Mouse (Mus musculus): Measurements from ENCODE around the gene Wfdc9. TPM values are rescaled to one million over a fixed set of nuclear protein-coding genes. Genes with fewer than 3 reads are reported as not detected.

The Wfdc9 gene
- polyA plus RNA-seq, 1 experiment from 2014 or later = not detected

GRCm38 (mm10) chr2:164676103-164676502 is 19.7 kb upstream of the Wfdc9 start:
- ATAC-seq (ENCODE audit: insufficient number of reproducible peaks, low FRiP score) = no peak
- Histone ChIP-seq H3K4me1 (replicated peaks) (no peaks in the 10 kb centered on the region), H3K9ac (no peak overlapping the region), H3K36me3 (no peaks in the 10 kb centered on the region), H3K4me2 (no peak overlapping the region), H3K27ac (ENCODE audit: poor library complexity, severe bottlenecking) (no peak overlapping the region), H3K9me3 (replicated peaks) (peaks cover 4% of the 10 kb centered on the region; the same call in 1 of the 2 replicates), H3K4me3 (no peak overlapping the region), H3K27me3 (replicated peaks) (peaks cover 5% of the 10 kb centered on the region; the same call in 1 of the 2 replicates)
- 76% methylated on average over 7 of the region's 7 CpGs for WGBS

GRCm38 (mm10) chr2:164673987-164674386 is 17.6 kb upstream of the Wfdc9 start, which contains the start of gene Wfdc11:
TSS of gene Wfdc11 (minus strand) at chr2:164674087.
- H3K4me2 ChIP-seq = no peak within 1 kb of the TSS

GRCm38 (mm10) chr2:164670938-164671337 is 14.6 kb upstream of the Wfdc9 start:
- H3K4me3 ChIP-seq = no peak overlapping the region
- ATAC-seq (ENCODE audit: insufficient number of reproducible peaks, low FRiP score) = no peak
- 33% methylated on average over 1 of the region's 1 CpGs for WGBS

More at GRCm38 (mm10) chr2:164673987-164674386, 17.6 kb upstream of the Wfdc9 start, which contains the start of gene Wfdc11:
- peaks cover 4% of the 10 kb centered on the region; the same call in 1 of the 2 replicates for H3K9me3 ChIP-seq (replicated peaks)
- H3K27me3 ChIP-seq (replicated peaks) = peaks cover 8% of the 10 kb centered on the region
- H3K4me1 ChIP-seq (replicated peaks) = no peaks in the 10 kb centered on the region
- no peak for ATAC-seq (ENCODE audit: insufficient number of reproducible peaks, low FRiP score)
- WGBS = 65% methylated on average over 7 of the region's 7 CpGs
- H3K4me3 ChIP-seq = no peak within 1 kb of the TSS
- no peak within 1 kb of the TSS for H3K27ac ChIP-seq (ENCODE audit: poor library complexity, severe bottlenecking)
- no peaks in the 10 kb centered on the region for H3K36me3 ChIP-seq
- no peak within 1 kb of the TSS for H3K9ac ChIP-seq

GRCm38 (mm10) chr2:164670261-164670660 is 13.9 kb upstream of the Wfdc9 start:
- peaks cover 3% of the 10 kb centered on the region; the same call in 1 of the 2 replicates for H3K27me3 ChIP-seq (replicated peaks)
- no peak overlapping the region for H3K9ac ChIP-seq
- WGBS = 65% methylated on average over 5 of the region's 5 CpGs
- no peak overlapping the region for H3K27ac ChIP-seq (ENCODE audit: poor library complexity, severe bottlenecking)
- H3K4me1 ChIP-seq (replicated peaks) = no peaks in the 10 kb centered on the region
- peaks cover 7% of the 10 kb centered on the region; the same call in 1 of the 2 replicates for H3K9me3 ChIP-seq (replicated peaks)
- no peak overlapping the region for H3K4me3 ChIP-seq
- H3K36me3 ChIP-seq = no peaks in the 10 kb centered on the region
- no peak overlapping the region for H3K4me2 ChIP-seq
- no peak for ATAC-seq (ENCODE audit: insufficient number of reproducible peaks, low FRiP score)

More at GRCm38 (mm10) chr2:164670938-164671337, 14.6 kb upstream of the Wfdc9 start:
- Histone ChIP-seq H3K27me3 (replicated peaks) (peaks cover 3% of the 10 kb centered on the region; the same call in 1 of the 2 replicates), H3K27ac (ENCODE audit: poor library complexity, severe bottlenecking) (no peak overlapping the region), H3K36me3 (no peaks in the 10 kb centered on the region), H3K9me3 (replicated peaks) (peaks cover 9% of the 10 kb centered on the region; the same call in 1 of the 2 replicates), H3K4me1 (replicated peaks) (no peaks in the 10 kb centered on the region), H3K9ac (no peak overlapping the region; the same call in 1 of the 2 replicates), H3K4me2 (no peak overlapping the region)

- no peaks in the 10 kb centered on the region for H3K36me3 ChIP-seq
- peaks cover 7% of the 10 kb centered on the region; the same call in 1 of the 2 replicates for H3K9me3 ChIP-seq (replicated peaks)
- H3K4me3 ChIP-seq = no peak overlapping the region
- no peaks in the 10 kb centered on the region for H3K27me3 ChIP-seq (replicated peaks)
- H3K27ac ChIP-seq (ENCODE audit: poor library complexity, severe bottlenecking) = no peak overlapping the region
- H3K4me2 ChIP-seq = no peak overlapping the region
- WGBS = 80% methylated on average over 7 of the region's 7 CpGs
- H3K9ac ChIP-seq = no peak overlapping the region
- H3K4me1 ChIP-seq (replicated peaks) = no peaks in the 10 kb centered on the region
- ATAC-seq (ENCODE audit: insufficient number of reproducible peaks, low FRiP score) = no peak
Measured at GRCm38 (mm10) chr2:164664851-164665250, 8.5 kb upstream of the Wfdc9 start.

- 14% methylated on average over 11 of the region's 11 CpGs for WGBS
Measured at GRCm38 (mm10) chr2:164655858-164656257, 525 bp downstream of the Wfdc9 start, which contains the start of gene Wfdc10. TSS of gene Wfdc10 (plus strand) at chr2:164656046.

GRCm38 (mm10) chr2:164641881-164642673 is 14.3 kb downstream of the Wfdc9 start:
- no peak overlapping the region for H3K4me2 ChIP-seq
- 71% methylated on average over 13 of the region's 13 CpGs for WGBS
- H3K9ac ChIP-seq = no peak overlapping the region
- no peak for ATAC-seq (ENCODE audit: insufficient number of reproducible peaks, low FRiP score)
- H3K4me1 ChIP-seq (replicated peaks) = no peaks in the 10 kb centered on the region
- no peak overlapping the region for H3K27ac ChIP-seq (ENCODE audit: poor library complexity, severe bottlenecking)
- no peak overlapping the region for H3K4me3 ChIP-seq
- no peaks in the 10 kb centered on the region for H3K27me3 ChIP-seq (replicated peaks)
- H3K9me3 ChIP-seq (replicated peaks) = peaks cover 6% of the 10 kb centered on the region
- no peaks in the 10 kb centered on the region for H3K36me3 ChIP-seq

More at GRCm38 (mm10) chr2:164655858-164656257, 525 bp downstream of the Wfdc9 start, which contains the start of gene Wfdc10:
- Histone ChIP-seq H3K4me3 (no peak within 1 kb of the TSS), H3K4me1 (replicated peaks) (no peaks in the 10 kb centered on the region), H3K4me2 (no peak within 1 kb of the TSS), H3K36me3 (no peaks in the 10 kb centered on the region), H3K9ac (no peak within 1 kb of the TSS), H3K9me3 (replicated peaks) (no peaks in the 10 kb centered on the region), H3K27ac (ENCODE audit: poor library complexity, severe bottlenecking) (no peak within 1 kb of the TSS), H3K27me3 (replicated peaks) (no peaks in the 10 kb centered on the region)
- ATAC-seq (ENCODE audit: insufficient number of reproducible peaks, low FRiP score) = no peak

GRCm38 (mm10) chr2:164641129-164641528 is 15.3 kb downstream of the Wfdc9 start:
- WGBS = 55% methylated on average over 7 of the region's 7 CpGs
- ATAC-seq (ENCODE audit: insufficient number of reproducible peaks, low FRiP score) = no peak
- Histone ChIP-seq H3K4me1 (replicated peaks) (no peaks in the 10 kb centered on the region), H3K4me3 (no peak overlapping the region), H3K27ac (ENCODE audit: poor library complexity, severe bottlenecking) (no peak overlapping the region), H3K27me3 (replicated peaks) (no peaks in the 10 kb centered on the region), H3K9ac (no peak overlapping the region), H3K36me3 (no peaks in the 10 kb centered on the region), H3K9me3 (replicated peaks) (peaks cover 6% of the 10 kb centered on the region), H3K4me2 (no peak overlapping the region)

- Histone ChIP-seq H3K4me2 (no peak within 1 kb of the TSS), H3K4me3 (no peak within 1 kb of the TSS), H3K36me3 (no peaks in the 10 kb centered on the region), H3K9me3 (replicated peaks) (peaks cover 6% of the 10 kb centered on the region), H3K27me3 (replicated peaks) (no peaks in the 10 kb centered on the region), H3K9ac (no peak within 1 kb of the TSS), H3K4me1 (replicated peaks) (no peaks in the 10 kb centered on the region), H3K27ac (ENCODE audit: poor library complexity, severe bottlenecking) (no peak within 1 kb of the TSS)
- no peak for ATAC-seq (ENCODE audit: insufficient number of reproducible peaks, low FRiP score)
- WGBS = 83% methylated on average over 3 of the region's 3 CpGs
Measured at GRCm38 (mm10) chr2:164638696-164639095, 17.7 kb downstream of the Wfdc9 start, which contains the start of gene Wfdc16. TSS of gene Wfdc16 (minus strand) at chr2:164638796.

GRCm38 (mm10) chr2:164635266-164635665 is 21.1 kb downstream of the Wfdc9 start:
- peaks cover 6% of the 10 kb centered on the region for H3K9me3 ChIP-seq (replicated peaks)
- H3K27me3 ChIP-seq (replicated peaks) = no peaks in the 10 kb centered on the region
- H3K36me3 ChIP-seq = no peaks in the 10 kb centered on the region
- no peak overlapping the region for H3K4me3 ChIP-seq
- no peak overlapping the region for H3K9ac ChIP-seq
- WGBS = 74% methylated on average over 9 of the region's 9 CpGs
- ATAC-seq (ENCODE audit: insufficient number of reproducible peaks, low FRiP score) = no peak
- H3K4me1 ChIP-seq (replicated peaks) = no peaks in the 10 kb centered on the region
- no peak overlapping the region for H3K4me2 ChIP-seq
- H3K27ac ChIP-seq (ENCODE audit: poor library complexity, severe bottlenecking) = no peak overlapping the region

GRCm38 (mm10) chr2:164621775-164622174 is 34.6 kb downstream of the Wfdc9 start:
- H3K27me3 ChIP-seq (replicated peaks) = no peaks in the 10 kb centered on the region
- H3K4me3 ChIP-seq = no peak overlapping the region
- H3K36me3 ChIP-seq = no peaks in the 10 kb centered on the region
- no peak for ATAC-seq (ENCODE audit: insufficient number of reproducible peaks, low FRiP score)
- H3K27ac ChIP-seq (ENCODE audit: poor library complexity, severe bottlenecking) = no peak overlapping the region
- no peak overlapping the region for H3K9ac ChIP-seq
- H3K4me2 ChIP-seq = no peak overlapping the region
- H3K4me1 ChIP-seq (replicated peaks) = no peaks in the 10 kb centered on the region
- WGBS = 73% methylated on average over 4 of the region's 4 CpGs
- H3K9me3 ChIP-seq (replicated peaks) = no peaks in the 10 kb centered on the region

All from heart, embryonic 12.5 days (tissue).